Mouse (Mus musculus) intestine, embryonic 16.5 days (tissue): Measurements from ENCODE around the gene Olfr447. TPM values are rescaled to one million over a fixed set of nuclear protein-coding genes. Genes with fewer than 3 reads are reported as not detected.

ENCODE experiments used
- polyA plus RNA-seq: library from polyadenylated mRNA; unstranded; fragments of >200 nt; fragmentation: Nextera tagmentation; extraction: Ambion mirVana; gene quantifications from 2 replicates; pipeline ENCODE4 v1.2.1, GENCODE M21; 2015

Gene Olfr447
- polyA plus RNA-seq, 1 experiment from 2014 or later: not detected

Other genes with a start within 250 kb of the Olfr447 start
- gene Tcaf1, start 198.8 kb upstream of the Olfr447 start, polyA plus RNA-seq: 40.8 and 44.6 TPM in 2 replicates
- not detected in 2 replicates for gene Olfr453, start 169.5 kb upstream of the Olfr447 start, polyA plus RNA-seq
- not detected in 2 replicates for gene Olfr38, start 152.5 kb upstream of the Olfr447 start, polyA plus RNA-seq
- not detected in 2 replicates for gene Olfr452, start 123.8 kb upstream of the Olfr447 start, polyA plus RNA-seq
- gene Olfr450, start 96.9 kb upstream of the Olfr447 start, polyA plus RNA-seq: not detected in 2 replicates
- gene Olfr449, start 74.5 kb upstream of the Olfr447 start, polyA plus RNA-seq: not detected in 2 replicates
- gene Olfr448, start 18.4 kb upstream of the Olfr447 start, polyA plus RNA-seq: not detected in 2 replicates
- not detected in 2 replicates for gene Olfr446, start 12.5 kb downstream of the Olfr447 start, polyA plus RNA-seq
- gene Olfr444, start 40.2 kb downstream of the Olfr447 start, polyA plus RNA-seq: not detected in 2 replicates
- gene Olfr441, start 197.5 kb downstream of the Olfr447 start, polyA plus RNA-seq: not detected in 2 replicates
- not detected in 2 replicates for gene Olfr237-ps1, start 237.7 kb downstream of the Olfr447 start, polyA plus RNA-seq